Mouse (Mus musculus) neural tube, embryonic 13.5 days (tissue): ENCODE measurements at regions not wholly inside any gene's neighbourhood (a gene's known extent, or its start where the extent isn't known, plus 50 kb on each side); places are given as distances from the start of the nearest gene placed in this dataset.
A peak's percentile ranks its signal among the peaks of the same experiment; 100 is the strongest.

Experiments used
- ATAC-seq: fragments of 200-750 bp; cut with Nextera tagmentation; 2 replicates; pipeline ENCODE4 v1.8.0; 2017; ENCODE audit warnings: low read depth, mild to moderate bottlenecking, moderate TSS enrichment, moderate library complexity
- H3K27ac ChIP-seq: fragments of 300-500 bp; sonication (generic); replicated peaks from 2 replicates; pipeline ENCODE4 v1.5.1; 2015; ENCODE audit warnings: moderate library complexity, mild to moderate bottlenecking, inconsistent platforms
- H3K27me3 ChIP-seq: fragments of 300-500 bp; sonication (generic); 2 replicates; pipeline ENCODE4 v1.6.1; 2015; ENCODE audit warnings: mild to moderate bottlenecking, inconsistent platforms
- H3K36me3 ChIP-seq: fragments of 300-500 bp; sonication (generic); 2 replicates; pipeline ENCODE4 v1.6.1; 2015; ENCODE audit warnings: mild to moderate bottlenecking, inconsistent platforms
- H3K4me1 ChIP-seq: fragments of 300-500 bp; sonication (generic); replicated peaks from 2 replicates; pipeline ENCODE4 v1.6.1; 2015; ENCODE audit warnings: inconsistent platforms
- H3K4me2 ChIP-seq: fragments of 300-500 bp; sonication (generic); 2 replicates; pipeline ENCODE4 v1.6.1; 2015; ENCODE audit warnings: inconsistent platforms, mild to moderate bottlenecking, moderate library complexity
- H3K4me3 ChIP-seq: fragments of 300-500 bp; sonication (generic); 2 replicates; pipeline ENCODE4 v1.5.1; 2015; ENCODE audit warnings: mild to moderate bottlenecking, inconsistent platforms
- H3K9ac ChIP-seq: fragments of 300-500 bp; sonication (generic); 2 replicates; pipeline ENCODE4 v1.6.1; 2015; ENCODE audit warnings: moderate library complexity, mild to moderate bottlenecking, inconsistent platforms
- H3K9me3 ChIP-seq: fragments of 300-500 bp; sonication (generic); 2 replicates; pipeline ENCODE4 v1.6.1; 2016; ENCODE audit warnings: inconsistent platforms
- WGBS: fragments of 180-500 bp; shearing (Covaris S2); methylation state at CpG from one replicate; pipeline ENCODE4 v1.1.7; 2015; 5-methylcytosine and 5-hydroxymethylcytosine counted together

- no peak overlapping the region for H3K27ac ChIP-seq
- no peak overlapping the region for H3K4me2 ChIP-seq
- H3K36me3 ChIP-seq = no peaks in the 10 kb centered on the region
- 0 out of 2 replicates have a peak, but pooled peaks cover 2% of the 10 kb centered on the region for H3K9me3 ChIP-seq
- no peaks in the 10 kb centered on the region for H3K4me1 ChIP-seq
- no peak for ATAC-seq
- H3K27me3 ChIP-seq = no peaks in the 10 kb centered on the region
- no peak overlapping the region for H3K4me3 ChIP-seq
- 65% methylated on average over 4 of the region's 4 CpGs for whole genome bisulfite sequencing
- H3K9ac ChIP-seq = no peak overlapping the region
Observed at GRCm38 (mm10) chr7:61308268-61308667, 1038.1 kb upstream of the Ndn start.

- H3K9ac ChIP-seq = no peak overlapping the region
- no peak overlapping the region for H3K4me2 ChIP-seq
- no peak overlapping the region for H3K27ac ChIP-seq
- WGBS = 76% methylated on average over 8 of the region's 8 CpGs
- no peak for ATAC-seq
- no peaks in the 10 kb centered on the region for H3K36me3 ChIP-seq
- no peaks in the 10 kb centered on the region for H3K27me3 ChIP-seq
- H3K4me3 ChIP-seq = peak overlapping the region; percentile 9; the same call in 1 of the 2 replicates
- no peaks in the 10 kb centered on the region for H3K4me1 ChIP-seq
- 0 out of 2 replicates have a peak, but pooled peaks cover 2% of the 10 kb centered on the region for H3K9me3 ChIP-seq
Observed at GRCm38 (mm10) chr7:61311179-61311921, 1035.0 kb upstream of the Ndn start.
